25 mouse cellular contexts compared by ENCODE assay signal in genomic region chr7:122738541-122738940, GRCm38 (mm10).
A peak's percentile ranks its signal among the peaks of the same experiment; 100 is the strongest.
DNase-seq lines count a peak whose midpoint lies in the region; ATAC-seq lines count a peak whose summit lies in the region.
"Had no signal": no experiment of that assay in that cellular context is flagged by ENCODE, and none has a peak within 500 bp of the region (broad histone marks: within the 10 kb centered on the region; RNA-seq: fewer than 3 reads in every experiment).

No protein-coding gene starts in this region.

- ATAC-seq in hindbrain, embryonic 15.5 days (ENCODE audit: low FRiP score, low read depth), result no peak
- ATAC-seq in hindbrain, embryonic 11.5 days (ENCODE audit: low FRiP score), result no peak
- peak; percentile 88 for ATAC-seq in forebrain, embryonic 14.5 days
- ATAC-seq in midbrain, embryonic 13.5 days, result peak; percentile 78
- ATAC-seq: intestine, embryonic 15.5 days had no signal

- H3K27ac ChIP-seq in hindbrain, embryonic 15.5 days (replicated peaks), result 0 out of 2 replicates have a peak overlapping the region, but pooled peaks have one; percentile 0
- no peak overlapping the region for H3K27ac ChIP-seq in hindbrain, embryonic 11.5 days (ENCODE audit: low read depth, low read length)
- H3K27ac ChIP-seq in forebrain, embryonic 14.5 days (ENCODE audit: low read depth, low read length), result no peak overlapping the region; the same call in 1 of the 2 replicates
- 0 out of 2 replicates have a peak overlapping the region, but pooled peaks have one; percentile 4 for H3K27ac ChIP-seq in midbrain, embryonic 13.5 days
- H3K27ac ChIP-seq: embryonic facial prominence, embryonic 12.5 days; heart, embryonic 13.5 days; intestine, embryonic 15.5 days; limb, embryonic 13.5 days; lung, embryonic 15.5 days; neural tube, embryonic 15.5 days had no signal

- H3K4me1 ChIP-seq in hindbrain, embryonic 15.5 days (replicated peaks), result peaks cover 5% of the 10 kb centered on the region; the same call in 1 of the 2 replicates
- H3K4me1 ChIP-seq in hindbrain, embryonic 11.5 days (replicated peaks; ENCODE audit: control insufficient read depth, insufficient read depth, low read length), result no peaks in the 10 kb centered on the region
- H3K4me1 ChIP-seq in forebrain, embryonic 14.5 days (ENCODE audit: control insufficient read depth, insufficient read depth, low read length), result peaks cover 3% of the 10 kb centered on the region; the same call in 1 of the 2 replicates
- peaks cover 25% of the 10 kb centered on the region for H3K4me1 ChIP-seq in midbrain, embryonic 13.5 days (replicated peaks)
- H3K4me1 ChIP-seq: embryonic facial prominence, embryonic 12.5 days; heart, embryonic 13.5 days; intestine, embryonic 15.5 days; limb, embryonic 13.5 days; lung, embryonic 15.5 days had no signal

- no peaks in the 10 kb centered on the region for H3K36me3 ChIP-seq in hindbrain, embryonic 15.5 days
- H3K36me3 ChIP-seq in hindbrain, embryonic 11.5 days (ENCODE audit: control insufficient read depth, insufficient read depth, low read length), result no peaks in the 10 kb centered on the region
- H3K36me3 ChIP-seq in forebrain, embryonic 14.5 days (ENCODE audit: control insufficient read depth, insufficient read depth, low read length), result no peaks in the 10 kb centered on the region
- H3K36me3 ChIP-seq in midbrain, embryonic 13.5 days, result no peaks in the 10 kb centered on the region
- H3K36me3 ChIP-seq: embryonic facial prominence, embryonic 12.5 days; heart, embryonic 13.5 days; intestine, embryonic 15.5 days; limb, embryonic 13.5 days; lung, embryonic 15.5 days; neural tube, embryonic 15.5 days had no signal

- no peak overlapping the region for H3K4me3 ChIP-seq in hindbrain, embryonic 15.5 days
- no peak overlapping the region for H3K4me3 ChIP-seq in hindbrain, embryonic 11.5 days (ENCODE audit: low read depth, low read length)
- H3K4me3 ChIP-seq in forebrain, embryonic 14.5 days (ENCODE audit: low read depth, low read length), result no peak overlapping the region
- H3K4me3 ChIP-seq in midbrain, embryonic 13.5 days (replicated peaks), result no peak overlapping the region
- H3K4me3 ChIP-seq: embryonic facial prominence, embryonic 12.5 days; heart, embryonic 13.5 days; intestine, embryonic 15.5 days; layer of hippocampus, adult 2 months; limb, embryonic 13.5 days; lung, embryonic 15.5 days; neural tube, embryonic 15.5 days had no signal

- no peak for DNase-seq in hindbrain, embryonic 11.5 days (ENCODE audit: low spot score)
- DNase-seq in ZHBTc4 (ENCODE audit: low read depth, low spot score), result peak; percentile 12
- peak; percentile 85 for DNase-seq in forebrain, embryonic 14.5 days (ENCODE audit: low spot score)
- DNase-seq in ovary, postnatal 14 days (ENCODE audit: low spot score), result no peak
- DNase-seq in gastrocnemius, adult 8-10 months (ENCODE audit: low spot score in 2 of 2), result no peak
- DNase-seq in cerebellum, adult 11-12 months, result no peak
- DNase-seq: adrenal gland, adult 8-10 months; cerebellum, adult 9-11 months; embryo, embryonic 11 days; gastrocnemius, postnatal 10 days; heart, postnatal 10 days; kidney, adult 2 months; kidney, postnatal 36 days; right cerebral cortex, postnatal 4 days; thymus, postnatal 4 days had no signal

- no peaks in the 10 kb centered on the region for H3K27me3 ChIP-seq in hindbrain, embryonic 15.5 days
- H3K27me3 ChIP-seq in hindbrain, embryonic 11.5 days (ENCODE audit: control insufficient read depth, insufficient read depth, low read length), result no peaks in the 10 kb centered on the region
- no peaks in the 10 kb centered on the region for H3K27me3 ChIP-seq in forebrain, embryonic 14.5 days (replicated peaks; ENCODE audit: control insufficient read depth, insufficient read depth, low read length)
- no peaks in the 10 kb centered on the region for H3K27me3 ChIP-seq in midbrain, embryonic 13.5 days
- H3K27me3 ChIP-seq: embryonic facial prominence, embryonic 12.5 days; heart, embryonic 13.5 days; intestine, embryonic 15.5 days; limb, embryonic 13.5 days; lung, embryonic 15.5 days; neural tube, embryonic 15.5 days had no signal

- H3K9me3 ChIP-seq in hindbrain, embryonic 15.5 days, result no peaks in the 10 kb centered on the region
- no peaks in the 10 kb centered on the region for H3K9me3 ChIP-seq in hindbrain, embryonic 11.5 days (ENCODE audit: control insufficient read depth, low read length)
- no peaks in the 10 kb centered on the region for H3K9me3 ChIP-seq in forebrain, embryonic 14.5 days (replicated peaks; ENCODE audit: control insufficient read depth, low read length)
- no peaks in the 10 kb centered on the region for H3K9me3 ChIP-seq in midbrain, embryonic 13.5 days
- H3K9me3 ChIP-seq: embryonic facial prominence, embryonic 12.5 days; heart, embryonic 13.5 days; intestine, embryonic 15.5 days; limb, embryonic 13.5 days; lung, embryonic 15.5 days; neural tube, embryonic 15.5 days had no signal

- no peak overlapping the region for H3K9ac ChIP-seq in hindbrain, embryonic 15.5 days
- no peak overlapping the region for H3K9ac ChIP-seq in hindbrain, embryonic 11.5 days (ENCODE audit: low read depth, low read length)
- no peak overlapping the region for H3K9ac ChIP-seq in forebrain, embryonic 14.5 days (ENCODE audit: low read length)
- H3K9ac ChIP-seq in midbrain, embryonic 13.5 days (replicated peaks), result no peak overlapping the region
- H3K9ac ChIP-seq: embryonic facial prominence, embryonic 12.5 days; heart, embryonic 13.5 days; intestine, embryonic 15.5 days; limb, embryonic 13.5 days; lung, embryonic 15.5 days; neural tube, embryonic 15.5 days had no signal

- H3K4me2 ChIP-seq in hindbrain, embryonic 15.5 days, result no peak overlapping the region
- no peak overlapping the region for H3K4me2 ChIP-seq in hindbrain, embryonic 11.5 days (replicated peaks; ENCODE audit: low read depth, low read length)
- no peak overlapping the region for H3K4me2 ChIP-seq in forebrain, embryonic 14.5 days (ENCODE audit: low read length)
- H3K4me2 ChIP-seq in midbrain, embryonic 13.5 days (replicated peaks), result no peak overlapping the region
- H3K4me2 ChIP-seq: embryonic facial prominence, embryonic 12.5 days; heart, embryonic 13.5 days; intestine, embryonic 15.5 days; limb, embryonic 13.5 days; liver, embryonic 11.5 days; lung, embryonic 15.5 days; neural tube, embryonic 15.5 days had no signal

- 23% methylated on average over 5 of the region's 5 CpGs for whole genome bisulfite sequencing in hindbrain, embryonic 15.5 days
- 55% methylated on average over 5 of the region's 5 CpGs for WGBS in hindbrain, embryonic 11.5 days
- 13% methylated on average over 5 of the region's 5 CpGs for WGBS in forebrain, embryonic 14.5 days
- WGBS in midbrain, embryonic 13.5 days, result 31% methylated on average over 5 of the region's 5 CpGs

Comparison
In these comparisons a context has a peak if more than half of its experiments do, and no peak if none do; other contexts are left out.
1. H3K27ac ChIP-seq: peak in hindbrain, embryonic 15.5 days (single experiment) and midbrain, embryonic 13.5 days (single experiment); none in hindbrain, embryonic 11.5 days (single experiment) and forebrain, embryonic 14.5 days (single experiment).
2. ATAC-seq: peak in forebrain, embryonic 14.5 days (single experiment) and midbrain, embryonic 13.5 days (single experiment); none in hindbrain, embryonic 15.5 days (single experiment) and hindbrain, embryonic 11.5 days (single experiment).
3. DNase-seq: peak in ZHBTc4 (single experiment) and forebrain, embryonic 14.5 days (single experiment); none in hindbrain, embryonic 11.5 days (single experiment), ovary, postnatal 14 days (single experiment), gastrocnemius, adult 8-10 months (0 of 2) and cerebellum, adult 11-12 months (single experiment).